Mouse (Mus musculus) layer of hippocampus, adult 18-20 months (tissue): ENCODE measurements around the gene Prdm12. TPM values are rescaled to one million over a fixed set of nuclear protein-coding genes. Genes with fewer than 3 reads are reported as not detected.
"Not testable (repeated sequence)": the region's sequence is repeated elsewhere in the genome, so short reads cannot be mapped to it uniquely, and the experiment has no call there.

Source experiments
- DNase-seq, 2 experiments: peaks; one replicate each; pipeline ENCODE4 v3.0.0; 2022; ENCODE audit warnings: low spot score in 2 of 2
- total RNA-seq, 2 experiments: library from RNA; stranded (reverse); gene quantifications; 2 replicates each; pipeline ENCODE4 v1.2.3; 2021

Prdm12 gene
- total RNA-seq, 2 experiments from 2014 or later: 0.30 to 0.37 TPM

GRCm38 (mm10) chr2:31641508-31641830 lies 1.6 kb downstream of the Prdm12 start:
- no peak for DNase-seq

- DNase-seq: no peak
Measured at GRCm38 (mm10) chr2:31641929-31642328, 2.1 kb downstream of the Prdm12 start.

- DNase-seq: peak; percentile 70 to 78
Measured at GRCm38 (mm10) chr2:31653971-31654853, 14.4 kb downstream of the Prdm12 start.

GRCm38 (mm10) chr2:31654854-31655559 lies 15.2 kb downstream of the Prdm12 start:
- DNase-seq: peak; percentile 47 to 79

- DNase-seq: no peak
Measured at GRCm38 (mm10) chr2:31656374-31656773, 16.5 kb downstream of the Prdm12 start.

- DNase-seq: no peak
Measured at GRCm38 (mm10) chr2:31662939-31663803, 23.3 kb downstream of the Prdm12 start.

GRCm38 (mm10) chr2:31663804-31664180 lies 24.0 kb downstream of the Prdm12 start:
- no peak for DNase-seq

GRCm38 (mm10) chr2:31667332-31667731 lies 27.5 kb downstream of the Prdm12 start:
- no peak for DNase-seq

GRCm38 (mm10) chr2:31670551-31671035 lies 30.8 kb downstream of the Prdm12 start, which contains the start of gene Exosc2:
Exosc2 (plus strand) TSS chr2:31670715.
- peak; percentile 90 to 96 for DNase-seq

GRCm38 (mm10) chr2:31678641-31679040 lies 38.8 kb downstream of the Prdm12 start:
- no peak for DNase-seq

- not testable (repeated sequence) for DNase-seq
Measured at GRCm38 (mm10) chr2:31681051-31681707, 41.3 kb downstream of the Prdm12 start.

GRCm38 (mm10) chr2:31681731-31682235 lies 41.9 kb downstream of the Prdm12 start:
- no peak for DNase-seq

- peak; percentile 41 to 72 for DNase-seq
Measured at GRCm38 (mm10) chr2:31683666-31684065, 43.8 kb downstream of the Prdm12 start.

GRCm38 (mm10) chr2:31688074-31688925 lies 48.5 kb downstream of the Prdm12 start, which contains the start of gene Abl1:
Abl1 (plus strand) TSS chr2:31688376.
- DNase-seq: peak; percentile 95 to 97

- DNase-seq: no peak
Measured at GRCm38 (mm10) chr2:31689045-31689444, 49.2 kb downstream of the Prdm12 start.

- no peak for DNase-seq
Measured at GRCm38 (mm10) chr2:31690063-31690462, 50.2 kb downstream of the Prdm12 start.

- no peak for DNase-seq
Measured at GRCm38 (mm10) chr2:31698209-31698608, 58.4 kb downstream of the Prdm12 start.

- no peak for DNase-seq
Measured at GRCm38 (mm10) chr2:31700545-31701446, 61.0 kb downstream of the Prdm12 start.
